Mouse (Mus musculus) heart, embryonic 15.5 days (tissue): ENCODE results near the gene Ctdnep1. TPM values are rescaled to one million over a fixed set of nuclear protein-coding genes. Genes with fewer than 3 reads are reported as not detected.
A peak's percentile ranks its signal among the peaks of the same experiment; 100 is the strongest.

Experiments
- ATAC-seq: fragments of 200-750 bp; cut with Nextera tagmentation; replicated peaks from 2 replicates; pipeline ENCODE4 v1.8.0; 2017; ENCODE audit warnings: low read depth, moderate TSS enrichment; ENCODE audit not compliant: insufficient number of reproducible peaks, insufficient read depth, low FRiP score
- H3K27ac ChIP-seq: fragments of 300-500 bp; sonication (generic); 2 replicates; pipeline ENCODE4 v1.5.1; 2015; ENCODE audit warnings: mild to moderate bottlenecking, inconsistent platforms
- H3K27me3 ChIP-seq: fragments of 300-500 bp; sonication (generic); 2 replicates; pipeline ENCODE4 v1.6.1; 2015; ENCODE audit warnings: inconsistent platforms
- H3K36me3 ChIP-seq: fragments of 300-500 bp; sonication (generic); 2 replicates; pipeline ENCODE4 v1.6.1; 2015; ENCODE audit warnings: mild to moderate bottlenecking, inconsistent platforms
- H3K4me1 ChIP-seq: fragments of 300-500 bp; sonication (generic); replicated peaks from 2 replicates; pipeline ENCODE4 v1.6.1; 2015; ENCODE audit warnings: inconsistent platforms
- H3K4me2 ChIP-seq: fragments of 300-500 bp; sonication (generic); 2 replicates; pipeline ENCODE4 v1.6.1; 2015; ENCODE audit warnings: inconsistent platforms, mild to moderate bottlenecking, moderate library complexity
- H3K4me3 ChIP-seq: fragments of 300-500 bp; sonication (generic); 2 replicates; pipeline ENCODE4 v1.5.1; 2015; ENCODE audit warnings: mild to moderate bottlenecking, inconsistent platforms
- H3K9ac ChIP-seq: fragments of 300-500 bp; sonication (generic); 2 replicates; pipeline ENCODE4 v1.6.1; 2015; ENCODE audit warnings: mild to moderate bottlenecking, inconsistent platforms
- H3K9me3 ChIP-seq: fragments of 300-500 bp; sonication (generic); replicated peaks from 2 replicates; pipeline ENCODE4 v1.6.1; 2016; ENCODE audit warnings: inconsistent platforms
- WGBS: fragments of 180-500 bp; shearing (Covaris S2); methylation state at CpG from one replicate; pipeline ENCODE4 v1.1.7; 2015; ENCODE audit warnings: mixed read lengths; 5-methylcytosine and 5-hydroxymethylcytosine counted together
- microRNA counts: library from miRNA; unstranded; fragments of <30 nt; microRNA quantifications from one replicate; lab custom pipeline; 2016
- microRNA-seq: library from miRNA; unstranded; fragments of <30 nt; microRNA quantifications from one replicate; pipeline ENCODE4, GENCODE M21; 2016
- polyA plus RNA-seq: library from polyadenylated mRNA; unstranded; fragments of >200 nt; fragmentation: Nextera tagmentation; extraction: Ambion mirVana; gene quantifications from 2 replicates; pipeline ENCODE4 v1.2.1, GENCODE M21; 2015

Ctdnep1 gene
- polyA plus RNA-seq, 1 experiment from 2014 or later: 19.9 TPM

GRCm38 (mm10) chr11:70030651-70031320, 49.8 kb downstream of the Ctdnep1 start:
- no peaks in the 10 kb centered on the region for H3K9me3 ChIP-seq
- H3K27me3 ChIP-seq: no peaks in the 10 kb centered on the region
- peaks cover 15% of the 10 kb centered on the region for H3K36me3 ChIP-seq
- no peak overlapping the region for H3K4me2 ChIP-seq
- no peak overlapping the region for H3K4me3 ChIP-seq
- no peak overlapping the region for H3K27ac ChIP-seq
- peaks cover 42% of the 10 kb centered on the region for H3K4me1 ChIP-seq
- WGBS: 95% methylated on average over 28 of the region's 28 CpGs
- ATAC-seq: no peak
- no peak overlapping the region for H3K9ac ChIP-seq

GRCm38 (mm10) chr11:70031321-70031670, 50.3 kb downstream of the Ctdnep1 start:
- 96% methylated on average over 11 of the region's 11 CpGs for WGBS
- Histone ChIP-seq H3K4me2 (no peak overlapping the region), H3K4me3 (no peak overlapping the region), H3K27ac (no peak overlapping the region), H3K27me3 (no peaks in the 10 kb centered on the region), H3K9ac (no peak overlapping the region), H3K4me1 (peaks cover 37% of the 10 kb centered on the region), H3K9me3 (no peaks in the 10 kb centered on the region), H3K36me3 (peaks cover 15% of the 10 kb centered on the region)
- no peak for ATAC-seq

- Histone ChIP-seq H3K4me2 (no peak overlapping the region), H3K4me1 (no peaks in the 10 kb centered on the region), H3K4me3 (no peak overlapping the region), H3K27me3 (no peaks in the 10 kb centered on the region), H3K9ac (no peak overlapping the region), H3K9me3 (no peaks in the 10 kb centered on the region), H3K36me3 (peaks cover 2% of the 10 kb centered on the region), H3K27ac (no peak overlapping the region)
- 73% methylated on average over 7 of the region's 7 CpGs for WGBS
- ATAC-seq: no peak
Observed at GRCm38 (mm10) chr11:70038174-70038573, 57.2 kb downstream of the Ctdnep1 start.

GRCm38 (mm10) chr11:70039631-70040030, 58.7 kb downstream of the Ctdnep1 start:
- H3K4me2 ChIP-seq: no peak overlapping the region
- no peak overlapping the region for H3K9ac ChIP-seq
- H3K27me3 ChIP-seq: no peaks in the 10 kb centered on the region
- H3K4me1 ChIP-seq: no peaks in the 10 kb centered on the region
- no peaks in the 10 kb centered on the region; the same call in 1 of the 2 replicates for H3K36me3 ChIP-seq
- H3K9me3 ChIP-seq: no peaks in the 10 kb centered on the region
- WGBS: 87% methylated on average over 10 of the region's 10 CpGs
- no peak overlapping the region for H3K27ac ChIP-seq
- no peak overlapping the region for H3K4me3 ChIP-seq
- no peak for ATAC-seq

GRCm38 (mm10) chr11:70040184-70040583, 59.2 kb downstream of the Ctdnep1 start:
- Histone ChIP-seq H3K9me3 (no peaks in the 10 kb centered on the region), H3K4me3 (no peak overlapping the region), H3K27ac (no peak overlapping the region), H3K4me2 (no peak overlapping the region), H3K36me3 (no peaks in the 10 kb centered on the region; the same call in 1 of the 2 replicates), H3K9ac (no peak overlapping the region), H3K4me1 (no peaks in the 10 kb centered on the region), H3K27me3 (no peaks in the 10 kb centered on the region)
- WGBS: 78% methylated on average over 7 of the region's 7 CpGs
- no peak for ATAC-seq

MicroRNA genes within 50 kb of the gene (microRNA counts, 519-probe panel; counts per million panel counts)
- microRNA mmu-miR-324-3p (lab: Ali Mortazavi, UCI) (not detected), microRNA mmu-miR-324-5p (lab: Ali Mortazavi, UCI) (2,873 counts per million, percentile 70 among the panel's probes with 10 or more counts)

Small RNA genes lying within 50 kb of the gene (microRNA-seq; reads per million reads assigned to microRNA genes)
- gene Gm44349: not detected
- 2,248 reads per million, percentile 84 among the genes with 10 or more reads in this experiment for gene Mir324

Other genes with a start within 250 kb of the Ctdnep1 start
- 10.9 and 18.3 TPM in 2 replicates for gene Polr2a, start 222.5 kb upstream of the Ctdnep1 start, polyA plus RNA-seq
- 0.16 and 0.48 TPM in 2 replicates for gene Slc35g3, start 219.2 kb upstream of the Ctdnep1 start, polyA plus RNA-seq
- 3.1 and 3.8 TPM in 2 replicates for gene Zbtb4, start 215.2 kb upstream of the Ctdnep1 start, polyA plus RNA-seq
- gene Chrnb1, start 185.2 kb upstream of the Ctdnep1 start, polyA plus RNA-seq: 5.4 and 7.5 TPM in 2 replicates
- gene Fgf11, start 179.3 kb upstream of the Ctdnep1 start, polyA plus RNA-seq: 1.8 and 2.9 TPM in 2 replicates
- 1.1 and 2.6 TPM in 2 replicates for gene Tmem102, start 175.5 kb upstream of the Ctdnep1 start, polyA plus RNA-seq
- not detected in 2 replicates for gene Gm39566, start 165.9 kb upstream of the Ctdnep1 start, polyA plus RNA-seq
- gene Spem2, start 162.7 kb upstream of the Ctdnep1 start, polyA plus RNA-seq: not detected in 2 replicates
- gene Spem1, start 159.0 kb upstream of the Ctdnep1 start, polyA plus RNA-seq: not detected in 2 replicates
- gene Nlgn2, start 143.4 kb upstream of the Ctdnep1 start, polyA plus RNA-seq: 1.6 and 2.2 TPM in 2 replicates
- 291 and 359 TPM in 2 replicates for gene Tmem256, start 142.6 kb upstream of the Ctdnep1 start, polyA plus RNA-seq
- gene Plscr3, start 134.8 kb upstream of the Ctdnep1 start, polyA plus RNA-seq: 68.5 and 81.4 TPM in 2 replicates
- gene Tnk1, start 122.4 kb upstream of the Ctdnep1 start, polyA plus RNA-seq: 0.31 and 0.80 TPM in 2 replicates
- gene Tmem95, start 103.1 kb upstream of the Ctdnep1 start, polyA plus RNA-seq: not detected in 2 replicates
- 3.3 and 5.7 TPM in 2 replicates for gene Kctd11, start 99.8 kb upstream of the Ctdnep1 start, polyA plus RNA-seq
- 4.5 and 14.8 TPM in 2 replicates for gene Acap1, start 85.6 kb upstream of the Ctdnep1 start, polyA plus RNA-seq
- gene 2810408A11Rik, start 80.2 kb upstream of the Ctdnep1 start, polyA plus RNA-seq: 3.7 and 5.8 TPM in 2 replicates
- gene Neurl4, start 80.1 kb upstream of the Ctdnep1 start, polyA plus RNA-seq: 5.2 and 7.0 TPM in 2 replicates
- gene Gps2, start 67.3 kb upstream of the Ctdnep1 start, polyA plus RNA-seq: 44.8 and 54.9 TPM in 2 replicates
- gene Eif5a, start 59.2 kb upstream of the Ctdnep1 start, polyA plus RNA-seq: 975 and 1,130 TPM in 2 replicates
- 5.5 and 5.7 TPM in 2 replicates for gene Ybx2, start 45.4 kb upstream of the Ctdnep1 start, polyA plus RNA-seq
- 42.0 and 42.6 TPM in 2 replicates for gene Slc2a4, start 33.0 kb upstream of the Ctdnep1 start, polyA plus RNA-seq
- 3.8 and 13.9 TPM in 2 replicates for gene Cldn7, start 16.4 kb upstream of the Ctdnep1 start, polyA plus RNA-seq
- gene Elp5, start 1.4 kb downstream of the Ctdnep1 start, polyA plus RNA-seq: 97.8 and 99.6 TPM in 2 replicates
- gene Gabarap, start 10.0 kb downstream of the Ctdnep1 start, polyA plus RNA-seq: 402 and 455 TPM in 2 replicates
- 38.4 and 42.4 TPM in 2 replicates for gene Phf23, start 14.6 kb downstream of the Ctdnep1 start, polyA plus RNA-seq
- gene Dvl2, start 19.4 kb downstream of the Ctdnep1 start, polyA plus RNA-seq: 17.4 and 24.8 TPM in 2 replicates
- gene Acadvl, start 34.3 kb downstream of the Ctdnep1 start, polyA plus RNA-seq: 200 and 235 TPM in 2 replicates
- gene Dlg4, start 35.8 kb downstream of the Ctdnep1 start, polyA plus RNA-seq: 4.8 and 5.1 TPM in 2 replicates
- gene Asgr1, start 72.9 kb downstream of the Ctdnep1 start, polyA plus RNA-seq: 0.29 TPM in 1 of 2 replicates, not detected in the other
- 0.22 TPM in 1 of 2 replicates, not detected in the other for gene Asgr2, start 111.5 kb downstream of the Ctdnep1 start, polyA plus RNA-seq
- gene Mgl2, start 149.2 kb downstream of the Ctdnep1 start, polyA plus RNA-seq: 0.40 and 0.82 TPM in 2 replicates
- 0.40 and 0.67 TPM in 2 replicates for gene Clec10a, start 175.0 kb downstream of the Ctdnep1 start, polyA plus RNA-seq
- gene Slc16a11, start 231.6 kb downstream of the Ctdnep1 start, polyA plus RNA-seq: 0.54 and 0.65 TPM in 2 replicates
- gene Slc16a13, start 239.9 kb downstream of the Ctdnep1 start, polyA plus RNA-seq: 4.5 and 5.2 TPM in 2 replicates
- gene Bcl6b, start 248.6 kb downstream of the Ctdnep1 start, polyA plus RNA-seq: 18.1 and 19.8 TPM in 2 replicates